Mouse (Mus musculus) retina, postnatal 1 day (tissue): ENCODE data around the gene Cemip.
A peak's percentile ranks its signal among the peaks of the same experiment; 100 is the strongest.

Experiments
- DNase-seq: peaks from one replicate; pipeline ENCODE4 v3.0.0-alpha.2; 2012

Cemip gene

GRCm38 (mm10) chr7:84026090-84026489 is 60.2 kb downstream of the Cemip start:
- no peak for DNase-seq

- DNase-seq, result no peak
These were observed 62.8 kb downstream of the Cemip start for GRCm38 (mm10) chr7:84023466-84023865.

- DNase-seq, result no peak
These were observed 63.8 kb downstream of the Cemip start for GRCm38 (mm10) chr7:84022462-84022861.

- no peak for DNase-seq
These were observed 66.9 kb downstream of the Cemip start for GRCm38 (mm10) chr7:84019381-84019780.

- no peak for DNase-seq
These were observed 67.7 kb downstream of the Cemip start for GRCm38 (mm10) chr7:84018291-84019266.

GRCm38 (mm10) chr7:84015050-84015449 is 71.3 kb downstream of the Cemip start:
- no peak for DNase-seq

- DNase-seq, result no peak
These were observed 72.6 kb downstream of the Cemip start for GRCm38 (mm10) chr7:84013656-84014055.

GRCm38 (mm10) chr7:84004357-84004756 is 81.9 kb downstream of the Cemip start:
- DNase-seq, result peak; percentile 46

- DNase-seq, result no peak
These were observed 84.8 kb downstream of the Cemip start for GRCm38 (mm10) chr7:84001516-84001915.

GRCm38 (mm10) chr7:84000671-84001070 is 85.6 kb downstream of the Cemip start:
- DNase-seq, result no peak

- no peak for DNase-seq
These were observed 86.7 kb downstream of the Cemip start for GRCm38 (mm10) chr7:83999647-84000046.

- no peak for DNase-seq
These were observed 92.0 kb downstream of the Cemip start for GRCm38 (mm10) chr7:83994348-83994747.

- no peak for DNase-seq
These were observed 97.0 kb downstream of the Cemip start for GRCm38 (mm10) chr7:83989294-83989693.

- no peak for DNase-seq
These were observed 100.6 kb downstream of the Cemip start for GRCm38 (mm10) chr7:83985751-83986150.

- DNase-seq, result no peak
These were observed 103.7 kb downstream of the Cemip start for GRCm38 (mm10) chr7:83982566-83982965.

- DNase-seq, result no peak
These were observed 107.3 kb downstream of the Cemip start for GRCm38 (mm10) chr7:83978945-83979536.

GRCm38 (mm10) chr7:83978410-83978809 is 107.9 kb downstream of the Cemip start:
- no peak for DNase-seq

- no peak for DNase-seq
These were observed 109.8 kb downstream of the Cemip start for GRCm38 (mm10) chr7:83976413-83976958.

GRCm38 (mm10) chr7:83975283-83975682 is 111.0 kb downstream of the Cemip start:
- no peak for DNase-seq

GRCm38 (mm10) chr7:83972485-83972884 is 113.8 kb downstream of the Cemip start:
- no peak for DNase-seq

- DNase-seq, result no peak
These were observed 120.1 kb downstream of the Cemip start for GRCm38 (mm10) chr7:83966047-83966818.

- DNase-seq, result no peak
These were observed 121.1 kb downstream of the Cemip start for GRCm38 (mm10) chr7:83965181-83965580.

GRCm38 (mm10) chr7:83952511-83952910 is 133.8 kb downstream of the Cemip start:
- no peak for DNase-seq
